Mouse (Mus musculus) spleen, adult 18-20 months (tissue): ENCODE results near the gene Vps4a.
A peak's percentile ranks its signal among the peaks of the same experiment; 100 is the strongest.
"Not testable (repeated sequence)": the region's sequence is repeated elsewhere in the genome, so short reads cannot be mapped to it uniquely, and the experiment has no call there.

Source experiments
- DNase-seq, 2 experiments: peaks; one replicate each; pipeline ENCODE4 v3.0.0; 2022; ENCODE audit warnings: mixed read lengths in 2 of 2

The Vps4a gene

GRCm38 (mm10) chr8:107030650-107031576, at the start of gene Vps4a:
Gene Vps4a, plus strand, starts transcription at chr8:107031222.
- DNase-seq, result peak; percentile 93 to 99

GRCm38 (mm10) chr8:106985404-106985821, 45.6 kb upstream of the Vps4a start:
- no peak for DNase-seq

GRCm38 (mm10) chr8:106985951-106986350, 45.1 kb upstream of the Vps4a start:
- no peak for DNase-seq

GRCm38 (mm10) chr8:106987557-106987956, 43.5 kb upstream of the Vps4a start:
- no peak for DNase-seq

GRCm38 (mm10) chr8:106991393-106991792, 39.6 kb upstream of the Vps4a start:
- DNase-seq, result no peak

GRCm38 (mm10) chr8:106996339-106996738, 34.7 kb upstream of the Vps4a start:
- DNase-seq, result not testable (repeated sequence)

GRCm38 (mm10) chr8:106997416-106997815, 33.6 kb upstream of the Vps4a start:
- no peak for DNase-seq

- no peak for DNase-seq
Observed at GRCm38 (mm10) chr8:106999068-106999467, 32.0 kb upstream of the Vps4a start.

GRCm38 (mm10) chr8:107002532-107002931, 28.5 kb upstream of the Vps4a start:
- DNase-seq, result peak; percentile 71 to 88

GRCm38 (mm10) chr8:107007795-107008194, 23.2 kb upstream of the Vps4a start:
- DNase-seq, result no peak

GRCm38 (mm10) chr8:107012666-107013065, 18.4 kb upstream of the Vps4a start:
- DNase-seq, result no peak

GRCm38 (mm10) chr8:107014915-107015314, 16.1 kb upstream of the Vps4a start:
- DNase-seq, result no peak

GRCm38 (mm10) chr8:107023479-107023878, 7.5 kb upstream of the Vps4a start:
- no peak for DNase-seq

GRCm38 (mm10) chr8:107029310-107029709, 1.7 kb upstream of the Vps4a start:
- DNase-seq, result no peak

- no peak for DNase-seq
Observed at GRCm38 (mm10) chr8:107030058-107030457, 964 bp upstream of the Vps4a start.

- no peak for DNase-seq
Observed at GRCm38 (mm10) chr8:107031577-107032090, 612 bp downstream of the Vps4a start.

- DNase-seq, result not testable (repeated sequence)
Observed at GRCm38 (mm10) chr8:107033609-107034008, 2.6 kb downstream of the Vps4a start.

GRCm38 (mm10) chr8:107035641-107036040, 4.6 kb downstream of the Vps4a start:
- DNase-seq, result no peak

GRCm38 (mm10) chr8:107036626-107037025, 5.6 kb downstream of the Vps4a start:
- no peak for DNase-seq

GRCm38 (mm10) chr8:107040632-107041031, 9.6 kb downstream of the Vps4a start:
- no peak for DNase-seq

- DNase-seq, result no peak
Observed at GRCm38 (mm10) chr8:107045478-107045877, 14.5 kb downstream of the Vps4a start.

GRCm38 (mm10) chr8:107046976-107047375, 16.0 kb downstream of the Vps4a start:
- DNase-seq, result no peak

- DNase-seq, result peak; percentile 75 to 77
Observed at GRCm38 (mm10) chr8:107048061-107048941, 17.3 kb downstream of the Vps4a start, which contains the start of gene Pdf. Gene Pdf, minus strand, starts transcription at chr8:107048614.
